Mouse (Mus musculus) spleen, postnatal 4 days (tissue): ENCODE data around the gene Tent5a.

Experiments used
- DNase-seq, 2 experiments: peaks; one replicate each; pipeline ENCODE4 v3.0.0; 2022; ENCODE audit warnings: low spot score in 2 of 2

The Tent5a gene

DNA sequence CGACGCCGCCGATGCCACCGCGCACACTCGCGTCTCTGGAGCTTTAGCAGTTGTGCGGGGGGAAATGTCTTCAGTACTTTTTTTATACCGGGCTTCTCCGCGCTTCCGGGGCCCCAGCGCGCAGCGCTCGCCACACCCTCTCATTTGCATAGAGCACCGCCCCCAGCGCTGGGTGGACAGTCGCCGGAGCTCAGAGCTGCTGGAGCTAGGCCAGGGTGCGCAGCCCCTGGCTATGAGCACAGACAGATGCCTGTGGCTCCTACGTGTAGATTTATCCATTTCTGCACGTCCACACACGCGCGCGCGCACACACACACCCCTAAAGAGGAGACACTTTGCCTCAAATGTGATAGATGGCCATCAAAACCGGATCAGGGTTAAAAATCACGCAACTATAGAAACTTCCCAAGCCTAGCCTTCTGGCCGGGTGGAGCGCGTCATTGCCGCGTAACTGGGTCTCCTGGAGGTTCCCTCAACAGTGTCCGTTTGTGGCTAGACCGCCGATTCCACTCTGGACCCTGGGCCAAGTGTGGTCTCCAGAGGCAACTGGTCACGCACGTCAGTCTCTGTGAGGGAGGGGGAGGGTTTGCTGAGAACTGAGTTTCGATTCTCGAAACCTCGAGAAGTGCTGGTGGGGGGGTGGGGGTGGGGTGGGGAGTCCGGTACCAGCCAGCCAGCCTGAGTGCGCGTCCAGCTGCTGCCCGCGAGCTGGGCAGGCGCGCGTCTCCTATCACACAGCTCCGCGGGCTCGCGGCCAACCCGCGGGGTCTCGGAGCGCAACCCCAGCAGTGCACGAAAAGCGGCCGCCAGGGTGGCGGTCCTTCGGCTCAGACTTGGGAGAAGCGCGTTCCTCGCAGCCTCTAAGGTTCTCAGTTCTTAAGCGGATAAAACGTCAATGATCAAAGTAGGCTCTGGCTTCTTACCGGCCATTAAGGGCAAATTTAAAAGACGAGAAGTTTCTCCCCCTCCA lies at the start of gene Tent5a:
Tent5a (minus strand) TSS at position 107 of the 970 bp plus-strand sequence.
- peak; percentile 77 to 87 for DNase-seq

DNA sequence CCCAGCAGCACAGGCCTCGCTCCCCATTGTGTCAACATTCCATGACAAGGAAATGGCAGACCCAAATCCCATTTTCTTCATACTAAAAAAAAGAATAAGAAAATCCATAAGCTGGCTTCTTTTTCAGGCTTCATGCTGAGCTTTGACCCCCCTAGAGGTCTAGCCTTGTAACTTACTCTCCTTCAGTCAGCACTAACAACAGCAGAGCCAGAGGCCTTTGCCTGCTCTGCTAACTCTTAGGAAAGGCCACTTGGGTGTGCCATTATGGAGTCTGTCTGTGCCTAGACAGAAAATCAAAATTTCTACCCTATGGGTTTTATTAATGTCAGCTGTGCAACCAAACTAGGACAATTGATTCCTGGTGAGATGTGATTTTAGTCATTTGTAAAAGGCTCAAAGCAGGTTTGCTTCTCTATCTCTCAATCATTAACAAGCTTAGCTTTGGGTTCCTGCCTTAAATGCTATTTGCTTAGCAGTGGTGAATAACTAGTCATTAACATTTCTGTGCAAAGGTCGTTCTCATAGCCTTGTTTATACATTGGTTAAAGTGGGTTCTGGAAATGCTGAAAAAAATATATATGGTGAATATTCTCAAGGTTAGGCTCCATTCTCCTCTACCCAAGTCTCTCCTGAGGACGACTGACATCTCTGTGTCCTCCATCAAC lies 49.6 kb upstream of the Tent5a start:
- DNase-seq = no peak

DNA sequence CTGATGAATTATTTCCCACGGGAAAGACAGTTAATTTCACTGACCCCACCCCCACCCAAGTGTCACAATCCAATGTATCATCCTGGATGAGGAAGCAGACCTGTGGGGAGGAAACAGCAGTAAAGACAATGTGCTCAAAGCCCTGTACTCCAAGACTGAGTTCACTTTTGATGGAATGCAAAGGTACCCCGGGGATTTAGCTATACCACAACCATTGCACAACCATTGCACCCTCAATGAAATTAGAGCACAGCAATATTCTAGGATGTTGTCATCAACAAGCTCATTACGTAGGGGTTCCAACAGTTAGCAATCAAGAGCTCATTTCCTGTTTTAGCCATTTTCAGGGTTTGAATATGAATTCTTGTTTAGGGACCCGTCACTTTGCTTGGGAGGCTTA lies 48.0 kb upstream of the Tent5a start:
- no peak for DNase-seq

DNA sequence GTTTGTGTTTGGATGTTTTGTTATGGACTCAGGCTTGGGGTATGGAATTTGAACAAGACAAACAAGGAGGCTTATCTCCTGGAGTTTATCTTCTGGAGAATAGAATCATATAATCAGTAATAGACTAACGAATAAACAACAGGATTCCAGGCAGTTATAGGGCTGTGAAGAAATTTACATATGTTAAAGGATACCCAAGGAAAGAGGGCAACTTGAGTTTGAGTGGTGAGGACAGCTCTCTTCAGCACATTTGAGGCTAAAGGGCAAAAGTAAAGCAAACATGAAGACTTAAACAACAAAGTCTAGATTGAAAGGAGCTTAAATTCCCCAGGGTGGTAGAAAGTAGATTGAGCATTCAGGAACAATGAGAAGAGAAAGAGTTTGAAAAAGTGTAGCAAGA lies 44.9 kb upstream of the Tent5a start:
- DNase-seq = no peak

DNA sequence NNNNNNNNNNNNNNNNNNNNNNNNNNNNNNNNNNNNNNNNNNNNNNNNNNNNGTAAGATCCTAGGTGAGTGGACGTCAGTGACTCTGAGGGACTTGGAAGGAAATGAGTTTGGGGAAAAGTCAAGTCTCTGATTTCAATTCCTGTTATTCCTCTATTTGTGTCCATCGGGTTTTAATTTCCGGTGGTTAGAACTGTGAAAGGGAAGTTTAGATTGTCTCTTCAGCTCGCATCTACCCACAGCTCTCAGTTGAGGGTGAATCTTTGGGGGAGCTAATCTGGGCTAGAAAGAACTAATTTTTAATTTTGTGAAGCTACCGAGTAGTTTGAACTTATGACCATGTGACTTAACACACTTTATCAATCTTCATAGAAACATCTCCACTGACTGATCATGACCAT lies 42.4 kb upstream of the Tent5a start:
- no peak for DNase-seq

DNA sequence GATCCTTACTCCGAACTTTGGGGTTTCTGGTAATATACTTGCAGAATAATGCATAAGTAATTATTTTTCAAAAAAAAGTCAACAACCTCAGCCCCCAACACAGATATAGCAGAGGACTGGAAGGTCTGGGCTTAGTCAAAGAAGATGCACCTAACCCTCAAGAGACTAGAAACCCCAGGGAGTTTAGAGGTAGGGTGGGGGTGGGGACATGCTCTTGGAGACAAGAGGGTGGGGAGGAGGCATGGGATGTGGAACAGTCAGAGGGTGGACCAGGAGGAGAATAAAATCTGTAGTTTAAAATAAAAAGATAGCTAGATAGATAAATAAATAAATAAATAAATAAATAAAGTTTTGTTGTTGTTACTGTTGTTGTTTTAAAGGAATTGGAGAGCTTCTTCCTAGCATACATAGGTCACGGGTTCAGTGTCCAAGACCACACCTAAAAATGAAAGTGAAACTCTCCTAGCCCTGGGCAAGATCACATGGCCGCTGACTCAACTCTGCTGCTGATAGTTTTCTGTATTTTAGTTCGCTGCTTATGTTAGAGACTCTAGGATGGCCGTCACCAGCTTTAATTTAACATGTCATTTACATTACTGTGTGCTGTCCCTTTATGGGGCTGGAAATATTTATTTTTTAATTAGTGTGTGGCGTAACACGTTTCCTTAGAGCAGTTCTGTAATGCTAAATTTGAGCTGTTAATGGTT lies 30.2 kb upstream of the Tent5a start:
- no peak for DNase-seq

DNA sequence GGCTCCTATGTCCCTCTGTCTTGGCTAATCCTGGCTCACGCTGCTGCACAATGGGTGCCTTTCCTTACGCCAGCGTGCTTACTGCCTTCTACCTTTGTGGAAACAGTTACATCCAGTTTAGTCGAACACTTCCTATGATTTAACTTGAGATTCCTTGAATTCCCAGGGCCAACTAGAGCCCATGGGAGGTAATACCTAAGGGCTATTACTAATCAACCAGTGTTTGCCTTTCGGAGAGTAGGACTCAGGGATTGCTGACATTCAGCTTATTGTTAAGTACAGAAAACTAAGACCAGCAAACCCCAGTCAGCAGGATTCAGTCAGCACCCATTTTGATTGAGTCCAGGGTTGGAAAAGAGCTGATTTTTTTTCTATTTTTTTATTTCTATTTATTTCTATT lies 28.4 kb upstream of the Tent5a start:
- DNase-seq = no peak

DNA sequence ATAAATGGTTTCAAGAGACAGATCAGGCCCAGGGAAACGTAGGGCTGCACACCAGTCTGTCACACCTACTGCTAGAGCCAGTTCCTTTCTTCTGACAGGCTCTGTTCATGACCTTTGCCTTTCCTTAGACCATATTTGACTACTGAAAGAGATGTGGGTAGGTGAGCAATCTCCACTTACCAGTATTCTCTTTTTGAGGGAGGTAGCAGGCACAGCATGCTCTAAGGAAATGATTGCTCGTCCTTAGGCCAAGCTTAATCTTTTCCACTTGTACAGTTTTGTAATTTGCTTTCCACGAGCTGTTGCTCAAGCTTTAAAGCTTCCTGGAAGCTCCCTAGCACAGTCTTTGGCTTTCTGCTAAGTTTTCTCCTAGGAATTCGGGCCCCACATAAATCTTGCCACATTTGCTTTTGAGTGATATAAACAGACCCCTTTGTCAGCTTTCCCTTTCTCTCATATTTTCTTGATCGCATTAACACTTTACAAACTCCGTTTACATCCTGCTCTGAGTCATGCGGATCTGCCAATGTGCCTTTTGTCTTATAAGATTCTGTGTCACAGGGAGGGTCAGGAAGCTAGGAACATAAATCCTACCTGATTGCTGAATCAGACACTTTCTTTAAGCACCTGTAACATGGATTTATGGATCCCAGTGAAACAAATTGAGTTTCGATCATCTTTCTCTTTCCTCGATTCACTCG lies 20.8 kb upstream of the Tent5a start:
- no peak for DNase-seq

DNA sequence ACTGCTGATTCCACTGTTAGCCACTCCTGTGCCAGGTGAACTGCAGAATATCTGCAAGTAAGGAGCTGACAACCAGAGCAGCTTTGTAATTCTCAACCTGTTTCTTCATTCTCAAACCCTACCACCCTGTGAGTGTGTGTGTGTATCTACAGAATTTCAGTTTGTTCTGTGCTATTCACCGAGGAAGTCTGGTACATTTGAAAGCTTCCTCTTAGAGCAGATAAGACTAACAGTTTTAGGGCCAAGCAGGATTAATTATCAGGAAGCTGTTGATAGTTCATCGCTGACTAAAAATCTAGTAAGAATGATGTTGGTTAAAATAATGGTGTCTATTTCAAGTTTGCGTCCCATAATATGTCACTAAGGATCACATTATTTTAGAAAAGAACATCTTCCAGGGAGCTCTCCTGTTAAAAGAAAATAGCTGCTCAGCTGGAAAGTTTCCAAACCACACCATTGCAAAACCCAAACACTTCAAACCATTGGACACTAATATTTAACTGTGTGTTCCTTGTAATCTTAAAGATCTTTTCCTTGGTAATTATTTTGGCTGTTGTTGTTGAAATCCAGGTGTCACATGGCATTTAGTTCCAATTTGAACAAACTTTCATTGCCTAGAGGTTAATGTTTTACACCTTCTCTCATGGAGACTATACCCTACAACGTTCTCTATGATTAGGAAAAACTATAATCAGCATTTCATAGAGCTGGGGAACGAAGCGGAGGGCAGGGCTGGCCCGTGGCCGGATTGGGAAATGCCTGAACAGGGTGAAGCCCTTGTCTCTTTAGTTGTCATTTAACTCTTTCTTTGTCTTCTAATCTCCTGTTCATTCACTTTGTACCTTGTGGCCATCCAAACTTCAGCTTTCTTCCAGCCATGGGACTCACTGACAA lies 16.0 kb upstream of the Tent5a start:
- no peak for DNase-seq

DNA sequence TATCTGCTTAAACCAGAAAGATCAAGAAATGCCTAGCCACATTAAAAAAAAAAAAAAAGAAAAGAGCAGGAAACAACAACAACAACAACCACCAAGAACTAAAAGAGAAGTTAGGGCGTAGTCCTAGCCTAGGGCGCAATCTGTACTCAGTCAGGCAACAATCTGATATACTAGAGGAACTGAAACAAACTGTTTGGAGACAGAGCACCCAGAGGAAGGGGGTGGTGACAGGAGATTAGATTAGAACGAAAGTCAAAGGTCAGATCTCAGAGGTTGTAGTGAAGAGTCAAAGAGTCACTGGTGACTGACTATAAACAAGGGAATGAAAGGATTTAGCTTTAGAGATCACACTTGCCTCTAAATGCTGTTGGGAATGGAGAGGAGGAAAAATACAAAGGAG lies 13.2 kb upstream of the Tent5a start:
- DNase-seq = no peak

DNA sequence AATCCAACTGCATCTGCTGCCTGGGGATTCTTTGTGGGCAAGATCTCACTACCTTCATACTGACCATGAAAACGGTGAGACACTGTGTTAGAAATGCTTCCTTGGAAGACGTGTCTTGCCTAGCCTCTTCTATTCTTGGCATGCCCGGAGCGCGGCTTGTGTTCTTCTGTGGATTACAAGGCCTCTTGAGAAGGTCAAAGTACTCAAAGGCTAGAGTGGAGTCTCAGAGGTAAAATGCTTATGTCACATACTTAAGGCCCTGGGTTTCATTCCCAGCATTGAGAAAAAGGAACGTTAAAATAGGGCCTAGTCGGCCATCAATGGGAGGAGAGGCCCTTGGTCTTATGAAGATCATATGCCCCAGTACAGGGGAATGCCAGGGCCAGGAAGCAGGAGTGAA lies 8.9 kb upstream of the Tent5a start:
- no peak for DNase-seq

DNA sequence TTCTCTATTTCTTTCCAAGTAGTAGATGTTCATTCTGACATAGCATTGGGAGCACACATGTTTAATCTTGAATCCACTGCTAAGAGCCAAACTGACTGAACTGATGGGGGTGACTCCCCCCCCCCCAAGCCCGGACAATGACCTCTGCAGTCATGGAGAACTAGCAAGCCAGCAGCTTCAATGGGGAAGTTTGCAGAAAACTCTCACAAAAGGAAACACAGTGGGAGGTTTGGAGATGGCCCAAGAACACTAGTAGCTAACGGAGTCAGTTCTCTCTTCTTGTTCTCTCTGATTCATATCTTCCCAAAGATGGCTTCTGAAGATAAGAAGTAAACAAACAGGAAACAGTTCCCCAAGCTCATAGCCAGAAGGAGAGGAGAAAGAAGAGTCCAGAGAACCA lies 4.4 kb upstream of the Tent5a start:
- DNase-seq = no peak

DNA sequence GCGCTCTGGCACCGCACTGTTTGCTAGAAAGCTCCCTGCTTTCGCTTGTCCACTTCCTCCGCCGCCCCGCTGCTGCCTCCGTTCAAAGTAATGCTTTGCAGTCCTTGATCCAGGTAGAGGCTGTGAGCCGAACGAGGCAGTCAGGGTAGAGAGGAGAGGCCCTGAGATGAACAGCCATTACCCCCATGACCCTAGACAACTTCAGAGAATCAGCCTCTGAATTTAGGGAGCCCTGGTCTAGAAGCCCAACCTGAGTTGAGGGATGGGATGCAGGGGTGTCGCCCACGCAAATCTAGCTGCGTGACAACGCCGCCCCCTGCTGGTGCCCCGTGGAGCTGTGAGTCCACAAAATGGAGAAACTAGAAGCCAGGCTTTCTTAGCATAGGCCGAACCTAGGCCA lies 1.1 kb upstream of the Tent5a start:
- peak; percentile 83 to 94 for DNase-seq

DNA sequence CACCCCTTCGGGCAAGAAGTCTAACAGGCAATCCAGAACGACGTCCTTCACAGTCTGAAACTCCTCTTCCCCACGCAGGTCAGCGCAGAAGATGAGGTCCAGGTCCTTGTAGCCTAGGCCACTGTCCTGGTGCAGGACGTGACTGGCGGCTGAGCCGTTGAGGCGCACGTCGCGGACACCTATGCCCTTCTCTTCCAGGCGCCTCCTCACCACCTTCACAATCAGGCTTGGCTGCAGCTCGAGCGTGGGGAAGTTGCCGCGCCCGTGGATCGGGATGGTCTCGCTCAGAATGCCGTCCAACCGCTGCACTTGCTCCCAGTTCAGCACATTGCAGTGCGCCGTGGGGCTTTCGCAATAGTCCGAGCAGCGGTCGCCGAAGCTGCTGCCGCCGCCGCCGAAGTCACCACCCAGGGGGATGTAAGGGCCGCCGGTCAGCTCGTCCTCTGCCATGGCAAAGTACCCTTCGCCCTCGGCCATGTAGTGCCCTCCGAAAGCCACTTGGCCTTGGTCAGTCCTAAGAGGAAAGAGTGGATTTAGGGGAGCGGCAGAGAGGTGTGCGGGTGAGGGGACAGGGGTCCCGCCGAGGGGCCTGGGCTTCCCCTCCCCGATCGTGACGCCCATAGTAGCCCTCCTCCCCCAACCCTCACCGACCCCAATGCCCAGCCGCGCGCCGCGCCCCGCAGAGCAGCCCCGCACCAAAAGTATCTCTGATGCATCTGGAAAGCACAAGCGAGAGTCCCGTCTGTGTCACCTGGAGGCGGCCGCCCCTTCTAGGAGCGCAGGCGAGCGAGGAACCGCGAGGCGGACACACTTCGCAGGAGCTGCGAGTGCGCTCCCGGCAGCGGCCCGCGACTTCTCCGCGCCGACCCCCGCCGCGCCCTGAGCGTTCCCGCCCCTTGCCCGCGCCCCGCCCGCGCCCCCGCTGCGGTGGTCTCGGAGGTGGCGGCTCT lies 581 bp downstream of the Tent5a start:
- DNase-seq = peak; percentile 43 to 76

DNA sequence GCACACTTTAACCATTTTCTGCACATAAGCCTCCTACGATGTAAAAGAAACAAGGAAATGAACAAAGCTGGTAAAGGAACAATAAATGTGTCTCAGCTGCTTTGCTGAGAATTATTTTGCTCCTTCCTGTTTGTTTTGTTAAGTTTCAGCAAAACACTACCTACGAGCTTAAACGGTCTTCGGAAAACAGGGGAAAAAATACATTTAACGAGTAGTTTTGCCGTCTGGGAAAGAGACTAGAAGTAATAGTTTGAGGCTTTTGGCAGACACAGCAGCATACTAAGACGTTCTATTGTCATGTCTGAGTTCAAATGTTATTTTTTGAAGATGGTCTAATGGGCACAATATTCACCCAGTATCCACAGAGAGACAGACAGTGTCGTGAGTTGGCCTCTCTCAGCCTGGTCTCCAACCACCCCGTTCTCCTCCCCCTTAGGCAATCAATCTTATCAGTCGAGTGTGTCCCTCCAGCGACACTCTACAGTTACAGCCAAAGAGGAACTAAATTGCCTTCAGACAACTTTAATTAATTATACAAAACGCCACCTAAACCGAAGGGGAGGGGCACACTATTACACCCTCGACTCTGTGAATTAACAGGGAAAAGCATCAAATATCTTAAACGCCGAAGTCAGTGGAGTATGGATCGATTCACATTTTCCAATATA lies 1.8 kb downstream of the Tent5a start:
- DNase-seq = no peak

DNA sequence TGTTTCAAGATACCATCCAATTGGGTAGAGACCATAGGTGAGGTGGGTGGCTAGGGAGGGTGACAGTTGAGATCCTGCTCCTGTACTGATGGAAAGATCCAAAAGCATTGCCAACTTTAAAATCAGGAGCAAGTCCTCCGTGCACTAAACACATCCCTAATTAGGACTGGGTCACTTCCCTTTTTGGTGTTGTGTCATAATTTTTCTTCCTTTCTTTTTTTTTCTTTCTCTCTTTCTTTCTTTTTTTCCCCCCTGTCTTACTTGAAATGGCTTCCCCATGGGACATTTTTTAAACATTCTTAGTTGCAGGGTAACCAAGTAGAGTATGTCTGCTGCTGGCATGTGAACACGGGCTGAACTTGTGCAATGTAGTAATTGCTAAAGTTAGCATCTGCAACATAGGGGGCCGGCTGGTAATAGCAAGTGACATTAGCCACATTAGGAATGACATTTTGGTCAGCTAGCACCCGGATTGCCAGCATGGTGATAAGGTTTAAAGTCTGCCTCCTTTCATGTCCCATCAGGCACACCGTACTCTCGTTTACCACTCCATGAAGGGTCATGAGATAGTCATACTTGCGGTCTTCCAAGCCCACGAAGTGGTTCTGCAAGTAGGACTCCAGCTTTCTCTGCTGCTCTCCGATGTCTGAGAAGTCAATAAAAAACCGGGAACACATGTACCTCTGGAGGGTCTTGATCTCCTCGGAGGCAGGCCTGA lies 2.8 kb downstream of the Tent5a start:
- no peak for DNase-seq

DNA sequence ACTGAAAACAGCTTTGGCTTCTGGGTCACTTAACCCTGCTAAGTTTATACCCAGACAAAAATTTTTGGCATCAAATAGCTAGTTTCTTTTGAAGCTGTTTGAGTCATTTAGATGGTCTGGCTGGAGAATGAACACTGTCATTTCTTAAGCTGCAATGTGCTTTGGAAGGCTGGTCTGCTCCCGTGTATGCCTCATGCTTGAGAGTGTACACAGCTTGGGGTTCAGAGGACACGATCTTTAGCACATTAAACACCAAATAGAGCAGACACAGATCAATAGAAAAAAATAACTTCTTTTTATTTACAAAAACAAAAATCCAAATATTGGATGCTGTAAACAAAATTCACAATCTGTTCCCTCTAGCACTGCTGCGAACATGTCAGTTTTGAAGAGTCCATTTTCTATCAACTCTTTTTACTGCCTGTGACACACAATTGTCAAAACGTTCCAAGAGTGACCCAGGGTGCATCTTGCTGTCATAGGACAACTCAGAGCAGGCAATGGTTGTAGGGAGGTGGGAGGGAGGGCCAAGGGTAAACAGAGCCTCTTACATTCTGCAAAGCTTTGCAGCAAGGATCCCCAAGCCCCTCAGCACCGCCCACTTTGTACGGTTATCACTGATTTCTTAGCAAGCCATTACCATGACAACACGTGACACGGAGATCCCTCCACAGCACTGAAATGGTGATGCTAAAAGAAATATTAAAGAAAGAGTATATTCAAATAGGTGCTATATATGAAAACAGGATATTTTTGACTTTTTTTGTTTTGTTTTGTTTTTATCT lies 6.8 kb downstream of the Tent5a start:
- no peak for DNase-seq

DNA sequence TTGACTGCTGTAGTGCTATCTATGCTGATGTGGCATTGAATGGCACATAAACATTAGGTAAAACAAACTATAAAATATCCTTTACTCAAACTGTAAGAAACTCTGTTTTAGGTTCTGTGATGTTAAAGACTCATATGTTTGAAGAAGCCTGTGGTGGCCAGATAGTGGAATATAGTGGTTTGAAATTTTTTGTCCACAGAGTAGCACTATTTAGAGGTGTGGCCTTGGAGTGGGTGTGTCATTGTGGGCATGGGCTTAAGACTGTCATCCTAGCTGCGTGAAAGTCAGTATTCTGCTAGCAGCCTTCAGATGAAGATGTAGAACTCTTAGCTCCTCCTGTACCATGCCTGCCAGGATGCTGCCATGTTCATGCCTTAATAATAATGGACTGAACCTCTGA lies 11.0 kb downstream of the Tent5a start:
- peak in 1 of 2 experiments; percentile 20 for DNase-seq
